ENCODE assay signal across 8 mouse cellular contexts in the genomic region with DNA sequence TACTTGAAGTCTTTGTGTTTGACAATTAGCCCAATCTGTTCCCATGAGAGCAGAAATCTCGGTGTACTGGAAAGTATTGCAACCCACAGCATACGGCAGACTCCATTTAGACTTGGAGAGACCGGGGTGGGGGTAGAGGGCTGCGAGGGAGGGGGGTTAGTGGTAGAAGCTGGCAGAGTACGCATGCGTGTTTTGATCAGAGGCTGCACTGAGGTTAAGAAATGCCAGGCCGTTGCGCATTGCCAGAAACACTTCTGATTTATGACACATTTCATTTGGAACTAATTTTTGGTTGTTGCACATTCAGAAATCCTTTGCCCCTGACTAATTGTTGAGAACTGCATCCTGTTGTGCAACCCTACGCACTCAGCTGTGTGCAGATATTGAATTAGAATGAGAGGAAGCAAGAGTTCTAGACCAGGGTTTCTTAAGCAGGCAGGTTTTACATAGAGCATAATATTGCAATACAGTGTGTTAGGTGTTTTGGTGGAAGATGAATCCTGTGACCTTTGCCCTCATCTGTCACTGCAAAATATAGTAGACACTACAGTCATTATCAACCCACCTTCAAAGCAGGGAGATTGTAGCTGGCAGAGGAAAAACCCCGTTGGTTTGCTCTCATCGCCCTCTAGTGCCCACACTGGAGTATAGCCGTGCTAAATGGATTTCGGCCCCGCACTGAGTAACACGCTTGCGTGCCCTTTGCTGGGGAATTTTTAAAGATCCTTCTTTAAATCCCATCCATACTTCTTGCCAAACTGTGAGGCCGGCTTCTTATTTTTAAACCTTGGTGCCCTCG. TPM values are rescaled to one million over a fixed set of nuclear protein-coding genes. Genes with fewer than 3 reads are reported as not detected.
A peak's percentile ranks its signal among the peaks of the same experiment; 100 is the strongest.
DNase-seq lines count a peak whose midpoint lies in the region; ATAC-seq and TF ChIP-seq lines count a peak whose summit lies in the region.

No protein-coding gene starts in this region.

- peak; percentile 24; the same call in 1 of the 2 replicates for ATAC-seq in hindbrain, embryonic 14.5 days (ENCODE audit: low FRiP score)
- ATAC-seq in hindbrain, embryonic 13.5 days (ENCODE audit: low FRiP score), result no peak
- peak; percentile 63; the same call in 1 of the 2 replicates for ATAC-seq in hindbrain, postnatal 0 days

- no peaks in the 10 kb centered on the region for H3K27me3 ChIP-seq in hindbrain, embryonic 14.5 days (ENCODE audit: control insufficient read depth, insufficient read depth, low read length)
- no peaks in the 10 kb centered on the region for H3K27me3 ChIP-seq in hindbrain, embryonic 13.5 days
- no peaks in the 10 kb centered on the region for H3K27me3 ChIP-seq in C2C12 (ENCODE audit: control insufficient read depth, insufficient read depth, insufficient read length)
- no peaks in the 10 kb centered on the region for H3K27me3 ChIP-seq in hindbrain, postnatal 0 days (ENCODE audit: insufficient read depth, low read length)

- no peaks in the 10 kb centered on the region for H3K79me2 ChIP-seq in C2C12 (ENCODE audit: control insufficient read depth, insufficient read depth)

- 42% methylated on average over 18 of the region's 18 CpGs for WGBS in hindbrain, embryonic 14.5 days
- 51% methylated on average over 18 of the region's 18 CpGs for WGBS in hindbrain, embryonic 13.5 days
- 14% methylated on average over 18 of the region's 18 CpGs for WGBS in bone marrow, adult 2 months
- 42% methylated on average over 18 of the region's 18 CpGs for WGBS in hindbrain, postnatal 0 days
- WGBS in lung, adult 2 months, result 36% methylated on average over 18 of the region's 18 CpGs

- no peaks in the 10 kb centered on the region for H3K4me1 ChIP-seq in hindbrain, embryonic 14.5 days (replicated peaks; ENCODE audit: control insufficient read depth, insufficient read depth, low read length)
- peaks cover 11% of the 10 kb centered on the region; the same call in 1 of the 2 replicates for H3K4me1 ChIP-seq in hindbrain, embryonic 13.5 days (replicated peaks)
- H3K4me1 ChIP-seq in bone marrow, adult 2 months (ENCODE audit: control insufficient read depth, insufficient read depth, low read length), result no peaks in the 10 kb centered on the region
- peaks cover 6% of the 10 kb centered on the region; the same call in 1 of the 2 replicates for H3K4me1 ChIP-seq in embryonic fibroblast, embryonic 13.5 days (ENCODE audit: control insufficient read depth, insufficient read depth, low read length)
- H3K4me1 ChIP-seq in hindbrain, postnatal 0 days (ENCODE audit: insufficient read depth, low read length), result no peaks in the 10 kb centered on the region
- peaks cover 16% of the 10 kb centered on the region for H3K4me1 ChIP-seq in lung, adult 2 months (ENCODE audit: control insufficient read depth, insufficient read depth, low read length)

- no peak overlapping the region for H3K27ac ChIP-seq in hindbrain, embryonic 14.5 days
- no peak overlapping the region for H3K27ac ChIP-seq in hindbrain, embryonic 13.5 days
- no peak overlapping the region for H3K27ac ChIP-seq in bone marrow, adult 2 months (ENCODE audit: control insufficient read depth, insufficient read depth, low read depth, low read length, poor library complexity)
- H3K27ac ChIP-seq in embryonic fibroblast, embryonic 13.5 days (ENCODE audit: insufficient read depth, low read length), result no peak overlapping the region
- H3K27ac ChIP-seq in hindbrain, postnatal 0 days, result no peak overlapping the region

- TF ChIP-seq CTCF in C2C12 (IDR thresholded peaks at IDR 0.05; ENCODE audit: control insufficient read depth, insufficient read depth, insufficient read length), result peak; percentile 65
- TF ChIP-seq CTCF in bone marrow, adult 2 months (IDR thresholded peaks at IDR 0.05; ENCODE audit: control insufficient read depth, insufficient read depth, low read length), result peak; percentile 70
- TF ChIP-seq CTCF in embryonic fibroblast, embryonic 13.5 days (IDR thresholded peaks at IDR 0.05; ENCODE audit: borderline replicate concordance, insufficient read depth, low read length), result peak; percentile 63; the same call in 1 of the 2 replicates
- TF ChIP-seq CTCF in hindbrain, postnatal 0 days (IDR thresholded peaks at IDR 0.05; ENCODE audit: low read depth), result peak; percentile 86
- peak; percentile 87 for TF ChIP-seq CTCF in lung, adult 2 months (IDR thresholded peaks at IDR 0.05; ENCODE audit: insufficient read depth, low read length)

- no peaks in the 10 kb centered on the region for H3K36me3 ChIP-seq in hindbrain, embryonic 14.5 days (replicated peaks; ENCODE audit: control insufficient read depth, insufficient read depth)
- H3K36me3 ChIP-seq in hindbrain, embryonic 13.5 days, result no peaks in the 10 kb centered on the region
- H3K36me3 ChIP-seq in C2C12 (ENCODE audit: control insufficient read depth, insufficient read depth), result no peaks in the 10 kb centered on the region
- no peaks in the 10 kb centered on the region for H3K36me3 ChIP-seq in hindbrain, postnatal 0 days (ENCODE audit: insufficient read depth, low read length)

- no peak overlapping the region for H3K4me3 ChIP-seq in hindbrain, embryonic 14.5 days (replicated peaks; ENCODE audit: low read length)
- no peak overlapping the region for H3K4me3 ChIP-seq in hindbrain, embryonic 13.5 days
- H3K4me3 ChIP-seq in C2C12 (ENCODE audit: insufficient read depth, poor library complexity, severe bottlenecking), result no peak overlapping the region
- no peak overlapping the region for H3K4me3 ChIP-seq in bone marrow, adult 2 months (replicated peaks; ENCODE audit: control insufficient read depth, low read depth, low read length)
- H3K4me3 ChIP-seq in embryonic fibroblast, embryonic 13.5 days (ENCODE audit: insufficient read depth, low read length), result no peak overlapping the region
- no peak overlapping the region for H3K4me3 ChIP-seq in hindbrain, postnatal 0 days (ENCODE audit: low read length)
- no peak overlapping the region for H3K4me3 ChIP-seq in lung, adult 2 months (replicated peaks; ENCODE audit: extremely low read depth, low read depth, low read length)

- H3K79me3 ChIP-seq in C2C12 (ENCODE audit: low read depth), result no peaks in the 10 kb centered on the region

- no peaks in the 10 kb centered on the region for H3K9me3 ChIP-seq in hindbrain, embryonic 14.5 days (ENCODE audit: control insufficient read depth, low read length)
- no peaks in the 10 kb centered on the region for H3K9me3 ChIP-seq in hindbrain, embryonic 13.5 days
- no peaks in the 10 kb centered on the region for H3K9me3 ChIP-seq in hindbrain, postnatal 0 days (ENCODE audit: low read length)

- H3ac ChIP-seq in C2C12 (ENCODE audit: control insufficient read depth, insufficient read length, low read depth), result no peak overlapping the region

- TF ChIP-seq POLR2A in bone marrow, adult 2 months (IDR thresholded peaks at IDR 0.05; ENCODE audit: borderline replicate concordance, control insufficient read depth, low read depth, low read length), result no peak
- TF ChIP-seq POLR2A in embryonic fibroblast, embryonic 13.5 days (IDR thresholded peaks at IDR 0.05; ENCODE audit: low read depth, low read length), result no peak
- no peak for TF ChIP-seq POLR2A in lung, adult 2 months (IDR thresholded peaks at IDR 0.05; ENCODE audit: borderline replicate concordance, extremely low read depth, low read depth, low read length)

- H3K9ac ChIP-seq in hindbrain, embryonic 14.5 days, result no peak overlapping the region
- H3K9ac ChIP-seq in hindbrain, embryonic 13.5 days, result no peak overlapping the region
- H3K9ac ChIP-seq in hindbrain, postnatal 0 days (replicated peaks; ENCODE audit: low read length), result no peak overlapping the region

- peak; percentile 79 for DNase-seq in hindbrain, embryonic 14.5 days (ENCODE audit: low spot score)
- DNase-seq in hindbrain, postnatal 0 days (ENCODE audit: low spot score), result peak; percentile 81
- DNase-seq in lung, adult 2 months, result peak; percentile 46
- peak; percentile 47 for DNase-seq in right cerebral cortex, postnatal 14 days

- H3K4me2 ChIP-seq in hindbrain, embryonic 14.5 days (replicated peaks), result no peak overlapping the region
- H3K4me2 ChIP-seq in hindbrain, embryonic 13.5 days, result no peak overlapping the region
- no peak overlapping the region for H3K4me2 ChIP-seq in hindbrain, postnatal 0 days (ENCODE audit: low read depth, low read length)

RNA-seq across cellular contexts. Expression of a gene that starts 31.6 kb away (rescaled TPM):
- polyA plus RNA-seq in hindbrain, embryonic 14.5 days (2014; fragmentation: Nextera tagmentation; extraction: Ambion mirVana), result 18.6 and 21.4 TPM in 2 replicates
- 10.3 and 11.2 TPM in 2 replicates for polyA plus RNA-seq in hindbrain, embryonic 13.5 days (2015; fragmentation: Nextera tagmentation; extraction: Ambion mirVana)
- 0.83 TPM for polyA plus RNA-seq in C2C12 (2012; fragmentation: generic; extraction: Trizol)
- not detected in 2 replicates for polyA plus RNA-seq in bone marrow, adult 2 months (2011; ENCODE audit: insufficient read depth, insufficient read length, low replicate concordance, missing spikeins)
- 2.1 and 3.4 TPM in 2 replicates for polyA plus RNA-seq in embryonic fibroblast, embryonic 13.5 days (2011; ENCODE audit: insufficient read length, low read depth, missing spikeins)
- 33.4 and 38.2 TPM in 2 replicates for total RNA-seq in hindbrain, postnatal 0 days (2014; rRNA removed)
- 23.8 and 26.0 TPM in 2 replicates for polyA plus RNA-seq in hindbrain, postnatal 0 days (2015; fragmentation: Nextera tagmentation; extraction: Ambion mirVana)
- polyA plus RNA-seq in lung, adult 2 months (2012; rRNA removed), result 1.9 and 2.2 TPM in 2 replicates

RNA-seq across cellular contexts. Expression of a gene that starts 50.0 kb away (rescaled TPM):
- polyA plus RNA-seq in hindbrain, embryonic 14.5 days (2014; fragmentation: Nextera tagmentation; extraction: Ambion mirVana), result 13.2 and 15.2 TPM in 2 replicates
- 22.5 and 23.9 TPM in 2 replicates for polyA plus RNA-seq in hindbrain, embryonic 13.5 days (2015; fragmentation: Nextera tagmentation; extraction: Ambion mirVana)
- polyA plus RNA-seq in C2C12 (2012; fragmentation: generic; extraction: Trizol), result 10.6 TPM
- polyA plus RNA-seq in bone marrow, adult 2 months (2011; ENCODE audit: insufficient read depth, insufficient read length, low replicate concordance, missing spikeins), result 2.9 and 3.8 TPM in 2 replicates
- 15.1 and 17.8 TPM in 2 replicates for polyA plus RNA-seq in embryonic fibroblast, embryonic 13.5 days (2011; ENCODE audit: insufficient read length, low read depth, missing spikeins)
- 5.8 and 7.4 TPM in 2 replicates for total RNA-seq in hindbrain, postnatal 0 days (2014; rRNA removed)
- polyA plus RNA-seq in hindbrain, postnatal 0 days (2015; fragmentation: Nextera tagmentation; extraction: Ambion mirVana), result 13.3 and 13.5 TPM in 2 replicates
- polyA plus RNA-seq in lung, adult 2 months (2012; rRNA removed), result 7.0 and 13.8 TPM in 2 replicates

RNA-seq across cellular contexts. Expression of a gene that starts 56.4 kb away (rescaled TPM):
- polyA plus RNA-seq in hindbrain, embryonic 14.5 days (2014; fragmentation: Nextera tagmentation; extraction: Ambion mirVana), result 79.3 and 88.9 TPM in 2 replicates
- polyA plus RNA-seq in hindbrain, embryonic 13.5 days (2015; fragmentation: Nextera tagmentation; extraction: Ambion mirVana), result 67.9 and 70.0 TPM in 2 replicates
- 5.9 TPM for polyA plus RNA-seq in C2C12 (2012; fragmentation: generic; extraction: Trizol)
- polyA plus RNA-seq in bone marrow, adult 2 months (2011; ENCODE audit: insufficient read depth, insufficient read length, low replicate concordance, missing spikeins), result 0.40 TPM in 1 of 2 replicates, not detected in the other
- 11.0 and 16.6 TPM in 2 replicates for polyA plus RNA-seq in embryonic fibroblast, embryonic 13.5 days (2011; ENCODE audit: insufficient read length, low read depth, missing spikeins)
- 48.6 and 50.0 TPM in 2 replicates for total RNA-seq in hindbrain, postnatal 0 days (2014; rRNA removed)
- 71.1 and 71.9 TPM in 2 replicates for polyA plus RNA-seq in hindbrain, postnatal 0 days (2015; fragmentation: Nextera tagmentation; extraction: Ambion mirVana)
- 3.7 and 5.4 TPM in 2 replicates for polyA plus RNA-seq in lung, adult 2 months (2012; rRNA removed)
